Mouse (Mus musculus): Measurements from ENCODE around the gene Bglap2.
"Not testable (repeated sequence)": the region's sequence is repeated elsewhere in the genome, so short reads cannot be mapped to it uniquely, and the experiment has no call there.

Gene Bglap2

DNA sequence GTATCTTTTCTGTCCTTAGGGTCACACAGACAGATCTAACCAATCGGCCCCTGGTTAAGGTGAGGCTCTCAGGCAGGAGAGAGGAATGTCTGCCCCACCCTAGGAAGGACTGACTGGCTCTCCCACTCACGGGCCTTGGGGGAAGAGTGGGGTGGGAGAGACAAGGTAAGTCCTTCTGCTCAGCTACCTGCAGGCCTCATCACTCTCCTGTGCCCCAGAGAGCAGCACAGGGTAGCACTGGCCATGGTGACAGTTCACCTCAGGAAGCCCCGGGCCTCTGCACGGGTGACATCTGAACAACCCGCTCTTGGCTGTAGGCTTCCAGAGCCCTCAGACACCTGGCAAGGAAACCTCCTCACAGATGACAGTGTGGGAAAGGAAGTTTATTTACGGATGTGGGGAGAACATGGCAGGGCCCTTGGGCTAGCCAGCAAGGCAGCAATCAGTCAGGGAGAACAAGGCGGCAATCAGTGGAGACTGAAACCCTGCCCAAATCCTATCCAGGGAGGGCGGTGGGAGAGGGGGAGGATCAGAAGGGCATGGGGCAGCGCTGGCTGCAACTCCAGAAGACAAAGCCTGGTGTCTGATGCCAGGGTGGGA is 15.4 kb upstream of the Bglap2 start:
- DNase-seq (ENCODE audit: low spot score), result no peak

DNA sequence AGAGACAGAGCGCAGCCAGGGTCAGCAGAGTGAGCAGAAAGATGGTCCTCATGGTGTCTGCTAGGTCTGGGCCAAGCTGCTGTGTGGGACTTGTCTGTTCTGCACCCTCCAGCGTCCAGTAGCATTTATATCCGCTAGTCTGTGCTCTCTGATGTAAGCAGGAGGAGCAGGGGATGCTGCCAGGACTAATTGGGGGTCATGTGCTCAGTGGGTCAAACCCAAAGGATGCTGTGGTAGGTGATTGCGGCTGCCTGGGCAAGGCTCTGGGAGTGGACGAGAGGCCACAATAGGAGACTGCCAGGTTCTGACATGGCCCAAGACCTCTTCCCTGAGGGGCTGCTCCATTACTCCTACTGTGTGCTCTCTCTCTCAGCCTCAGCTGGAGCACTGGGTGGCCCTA is 5.9 kb upstream of the Bglap2 start, which contains the start of gene Bglap:
Gene Bglap, minus strand, starts transcription at position 101 of the 400 bp plus-strand sequence.
- no peak for DNase-seq (ENCODE audit: low spot score)

DNA sequence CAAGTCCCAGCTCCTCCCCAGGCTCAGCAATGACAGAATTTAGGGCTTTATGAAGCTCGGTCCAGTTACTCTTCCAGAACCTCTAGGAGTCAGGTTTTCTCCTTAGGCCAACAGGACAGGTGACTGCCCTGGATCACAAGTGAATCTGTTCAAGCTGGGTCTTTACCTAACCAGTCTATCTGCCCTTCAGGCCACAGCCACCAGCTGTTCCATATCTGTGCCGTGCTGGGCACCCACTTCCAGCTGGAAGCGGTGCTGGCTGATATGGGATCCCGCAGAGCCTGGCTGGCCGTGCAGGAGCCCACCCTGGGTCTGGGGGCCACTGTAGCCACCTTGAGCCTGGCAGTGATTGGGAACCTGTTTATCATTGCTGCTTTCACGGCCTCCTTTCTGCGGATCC is 3.9 kb upstream of the Bglap2 start:
- DNase-seq (ENCODE audit: low spot score), result not testable (repeated sequence)

DNA sequence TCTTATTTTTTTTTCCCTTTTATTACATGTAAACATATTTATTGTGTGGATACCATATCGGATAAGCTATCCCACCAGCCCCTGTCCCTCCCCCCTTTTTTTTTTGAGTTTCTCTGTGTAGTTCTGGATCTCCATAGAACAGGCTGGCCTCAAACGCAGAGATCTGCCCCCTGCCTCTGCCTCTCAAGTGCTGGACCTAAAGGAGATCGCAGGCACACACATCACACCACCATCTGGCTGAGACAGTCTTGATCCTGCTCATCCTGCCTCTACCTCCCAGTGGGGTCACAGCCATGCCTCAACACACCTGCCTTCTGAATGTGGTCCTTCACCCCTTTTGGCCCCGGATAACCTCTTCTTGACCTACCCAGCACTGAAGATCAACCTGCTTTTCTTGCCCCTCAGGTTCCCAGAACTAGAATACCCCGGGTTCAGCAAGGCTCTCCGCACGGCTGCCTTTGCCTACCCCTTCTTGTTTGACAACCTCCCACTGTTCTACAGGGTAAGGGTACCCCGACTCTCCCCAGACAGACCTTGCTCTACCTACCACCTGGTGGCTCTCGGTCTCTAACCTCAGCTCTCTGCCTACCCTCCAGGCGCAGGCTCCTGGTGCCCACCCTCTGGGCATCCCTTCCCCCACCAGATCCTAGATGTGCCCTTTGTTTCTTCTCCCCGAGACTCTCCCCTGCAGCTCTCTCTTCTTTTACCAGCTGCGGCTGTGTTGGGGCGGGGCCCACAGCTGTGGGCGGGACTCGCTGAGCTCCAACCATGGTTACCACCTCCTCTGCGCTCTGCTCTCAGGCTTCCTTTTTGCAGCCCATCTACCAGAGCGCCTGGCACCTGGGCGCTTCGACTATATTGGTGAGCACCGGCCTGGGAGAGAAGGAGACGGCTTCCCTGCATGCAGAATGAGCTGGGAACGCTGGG is 3.2 kb upstream of the Bglap2 start:
- not testable (repeated sequence) for DNase-seq (ENCODE audit: low spot score)

DNA sequence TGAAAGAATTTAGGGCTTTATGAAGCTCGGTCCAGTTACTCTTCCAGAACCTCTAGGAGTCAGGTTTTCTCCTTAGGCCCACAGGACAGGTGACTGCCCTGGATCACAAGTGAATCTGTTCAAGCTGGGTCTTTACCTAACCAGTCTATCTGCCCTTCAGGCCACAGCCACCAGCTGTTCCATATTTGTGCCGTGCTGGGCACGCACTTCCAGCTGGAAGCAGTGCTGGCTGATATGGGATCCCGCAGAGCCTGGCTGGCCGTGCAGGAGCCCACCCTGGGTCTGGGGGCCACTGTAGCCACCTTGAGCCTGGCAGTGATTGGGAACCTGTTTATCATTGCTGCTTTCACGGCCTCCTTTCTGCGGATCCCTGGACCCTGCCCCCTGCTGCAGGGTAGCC is 1.9 kb downstream of the Bglap2 start:
- DNase-seq (ENCODE audit: low spot score), result not testable (repeated sequence)

DNA sequence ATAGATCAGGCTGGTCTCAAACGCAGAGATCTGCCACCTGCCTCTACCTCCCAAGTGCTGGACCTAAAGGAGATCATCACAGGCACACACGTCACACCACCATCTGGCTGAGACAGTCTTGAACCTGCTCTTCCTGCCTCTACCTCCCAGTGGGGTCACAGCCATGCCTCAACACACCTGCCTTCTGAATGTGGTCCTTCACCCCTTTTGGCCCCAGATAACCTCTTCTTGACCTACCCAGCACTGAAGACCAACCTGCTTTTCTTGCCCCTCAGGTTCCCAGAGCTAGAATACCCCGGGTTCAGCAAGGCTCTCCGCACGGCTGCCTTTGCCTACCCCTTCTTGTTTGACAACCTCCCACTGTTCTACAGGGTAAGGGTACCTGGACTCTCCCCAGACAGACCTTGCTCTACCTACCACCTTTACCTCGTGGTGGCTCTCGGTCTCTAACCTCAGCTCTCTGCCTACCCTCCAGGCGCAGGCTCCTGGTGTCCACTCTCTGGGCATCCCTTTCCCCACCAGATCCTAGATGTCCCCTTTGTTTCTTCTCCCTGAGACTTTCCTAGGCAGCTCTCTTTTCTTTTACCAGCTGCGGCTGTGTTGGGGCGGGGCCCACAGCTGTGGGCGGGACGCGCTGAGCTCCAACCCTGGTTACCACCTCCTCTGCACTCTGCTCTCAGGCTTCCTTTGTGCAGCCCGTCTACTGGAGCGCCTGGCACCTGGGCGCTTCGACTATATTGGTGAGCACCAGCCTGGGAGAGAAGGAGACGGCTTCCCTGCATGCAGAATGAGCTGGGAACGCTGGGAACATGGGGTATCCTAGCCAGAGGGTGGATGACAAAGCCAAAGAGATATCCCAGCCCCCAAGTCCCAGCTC is 2.5 kb downstream of the Bglap2 start:
- DNase-seq (ENCODE audit: low spot score), result not testable (repeated sequence)

DNA sequence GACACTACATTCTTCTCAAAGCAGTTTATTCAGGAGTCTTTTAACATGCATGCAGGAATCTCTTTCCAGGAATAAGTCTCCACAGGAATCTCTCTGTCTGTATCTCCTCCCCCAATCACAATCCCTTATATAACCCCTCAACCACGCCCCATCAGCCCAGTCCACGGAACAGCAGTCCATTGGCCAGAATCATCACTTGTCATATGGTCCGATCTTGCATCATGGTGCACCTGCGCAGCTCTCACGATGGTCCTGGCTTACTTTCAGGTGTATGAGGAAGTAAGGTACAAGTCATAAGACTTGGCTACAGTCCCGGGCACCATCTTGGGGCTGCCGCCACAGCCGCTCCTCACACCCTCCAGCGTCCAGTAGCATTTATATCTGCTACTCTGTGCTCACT is 5.9 kb downstream of the Bglap2 start, which contains the start of gene Bglap3:
Gene Bglap3, minus strand, starts transcription at position 101 of the 400 bp plus-strand sequence.
- not testable (repeated sequence) for DNase-seq (ENCODE audit: low spot score)

DNA sequence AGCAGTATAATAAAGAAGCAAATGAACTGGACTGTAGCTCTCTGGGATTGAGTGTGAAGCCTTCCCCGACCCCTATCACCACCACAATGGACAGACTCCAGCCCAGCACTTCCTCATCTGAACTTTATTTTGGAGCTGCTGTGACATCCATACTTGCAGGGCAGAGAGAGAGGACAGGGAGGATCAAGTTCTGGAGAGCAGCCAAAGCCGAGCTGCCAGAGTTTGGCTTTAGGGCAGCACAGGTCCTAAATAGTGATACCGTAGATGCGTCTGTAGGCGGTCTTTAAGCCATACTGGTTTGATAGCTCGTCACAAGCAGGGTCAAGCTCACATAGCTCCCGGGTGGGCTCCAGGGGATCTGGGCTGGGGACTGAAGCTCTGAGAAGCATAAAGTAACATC is 10.0 kb downstream of the Bglap2 start:
- DNase-seq (ENCODE audit: low spot score), result not testable (repeated sequence)

DNA sequence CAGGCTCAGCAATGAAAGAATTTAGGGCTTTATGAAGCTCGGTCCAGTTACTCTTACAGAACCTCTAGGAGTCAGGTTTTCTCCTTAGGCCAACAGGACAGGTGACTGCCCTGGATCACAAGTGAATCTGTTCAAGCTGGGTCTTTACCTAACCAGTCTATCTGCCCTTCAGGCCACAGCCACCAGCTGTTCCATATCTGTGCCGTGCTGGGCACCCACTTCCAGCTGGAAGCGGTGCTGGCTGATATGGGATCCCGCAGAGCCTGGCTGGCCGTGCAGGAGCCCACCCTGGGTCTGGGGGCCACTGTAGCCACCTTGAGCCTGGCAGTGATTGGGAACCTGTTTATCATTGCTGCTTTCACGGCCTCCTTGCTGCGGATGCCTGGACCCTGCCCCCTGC is 11.0 kb downstream of the Bglap2 start:
- DNase-seq (ENCODE audit: low spot score), result not testable (repeated sequence)

DNA sequence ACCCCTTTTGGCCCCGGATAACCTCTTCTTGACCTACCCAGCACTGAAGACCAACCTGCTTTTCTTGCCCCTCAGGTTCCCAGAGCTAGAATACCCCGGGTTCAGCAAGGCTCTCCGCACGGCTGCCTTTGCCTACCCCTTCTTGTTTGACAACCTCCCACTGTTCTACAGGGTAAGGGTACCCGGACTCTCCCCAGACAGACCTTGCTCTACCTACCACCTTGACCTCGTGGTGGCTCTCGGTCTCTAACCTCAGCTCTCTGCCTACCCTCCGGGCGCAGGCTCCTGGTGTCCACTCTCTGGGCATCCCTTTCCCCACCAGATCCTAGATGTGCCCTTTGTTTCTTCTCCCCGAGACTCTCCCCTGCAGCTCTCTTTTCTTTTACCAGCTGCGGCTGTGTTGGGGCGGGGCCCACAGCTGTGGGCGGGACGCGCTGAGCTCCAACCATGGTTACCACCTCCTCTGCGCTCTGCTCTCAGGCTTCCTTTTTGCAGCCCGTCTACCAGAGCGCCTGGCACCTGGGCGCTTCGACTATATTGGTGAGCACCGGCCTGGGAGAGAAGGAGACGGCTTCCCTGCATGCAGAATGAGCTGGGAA is 11.6 kb downstream of the Bglap2 start:
- not testable (repeated sequence) for DNase-seq (ENCODE audit: low spot score)

DNA sequence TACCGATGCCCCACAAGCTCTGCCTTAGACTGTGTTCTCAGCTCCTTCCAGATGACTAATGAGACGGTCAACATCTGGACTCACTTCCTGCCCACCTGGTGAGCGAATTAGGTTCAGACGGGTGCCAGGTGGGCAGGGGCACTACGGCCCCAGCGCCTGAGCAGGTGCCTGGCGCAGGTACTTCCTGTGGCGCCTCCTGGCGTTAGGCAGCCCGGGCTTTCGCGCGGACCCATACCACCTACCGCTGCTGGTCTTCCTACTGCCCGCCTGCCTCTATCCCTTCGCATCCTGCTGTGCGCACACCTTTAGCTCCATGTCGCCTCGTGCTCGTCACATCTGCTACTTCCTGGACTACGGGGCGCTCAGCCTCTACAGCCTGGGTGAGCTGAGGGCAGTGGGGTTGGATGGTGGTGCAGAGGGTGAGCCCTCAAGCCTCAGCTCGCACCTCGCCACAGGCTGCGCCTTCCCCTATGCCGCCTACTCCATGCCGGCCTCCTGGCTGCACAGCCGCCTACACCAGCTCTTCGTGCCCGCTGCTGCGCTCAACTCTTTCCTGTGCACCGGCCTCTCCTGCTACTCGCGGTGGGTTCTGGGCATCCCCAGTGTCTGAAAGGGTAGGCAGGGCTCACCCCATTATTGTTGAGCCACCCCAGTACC is 12.7 kb downstream of the Bglap2 start:
- DNase-seq (ENCODE audit: low spot score), result no peak

DNA sequence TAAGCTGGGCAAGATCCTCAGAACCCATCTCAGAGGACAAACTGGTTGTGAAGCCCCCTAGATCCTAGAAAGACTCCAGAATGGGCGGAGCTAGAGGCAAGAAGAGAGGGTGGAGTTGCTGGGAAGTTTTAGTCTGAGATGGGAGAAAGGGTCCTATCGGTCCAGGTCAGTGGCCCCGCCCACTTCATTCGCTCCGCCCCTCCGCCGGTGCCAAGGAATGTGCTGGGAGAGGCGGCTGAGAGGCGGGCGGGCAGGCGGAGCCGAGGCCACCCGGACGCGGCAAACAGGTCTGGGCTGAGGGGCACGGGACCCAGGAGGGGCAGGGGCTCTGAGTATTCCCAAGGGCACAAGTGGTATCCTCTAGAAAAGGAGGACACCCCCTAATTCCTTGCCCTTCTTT is 14.2 kb downstream of the Bglap2 start, which contains the start of gene Paqr6:
Gene Paqr6, plus strand, starts transcription at position 248 of the 400 bp plus-strand sequence.
- no peak for DNase-seq (ENCODE audit: low spot score)

DNA sequence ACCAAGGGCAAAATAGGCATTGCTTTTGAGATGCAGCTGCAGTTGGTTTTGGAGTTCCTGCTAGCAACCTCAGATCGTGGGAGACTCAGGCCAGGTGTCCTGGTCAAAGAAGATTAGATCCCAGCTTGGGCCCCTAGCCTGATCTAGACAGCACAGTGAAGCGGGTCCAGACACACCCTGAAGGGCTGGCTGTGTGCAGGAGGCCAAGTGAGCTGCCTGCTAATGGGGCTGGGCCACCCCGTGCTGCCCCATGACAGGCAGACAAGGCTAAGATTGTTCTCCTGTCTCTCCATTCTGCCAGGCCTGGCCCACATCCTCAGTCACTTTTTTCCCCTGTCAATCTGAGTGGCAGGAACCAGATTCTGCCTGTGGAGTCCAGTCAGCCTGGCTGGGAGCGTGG is 14.8 kb downstream of the Bglap2 start:
- no peak for DNase-seq (ENCODE audit: low spot score)

DNA sequence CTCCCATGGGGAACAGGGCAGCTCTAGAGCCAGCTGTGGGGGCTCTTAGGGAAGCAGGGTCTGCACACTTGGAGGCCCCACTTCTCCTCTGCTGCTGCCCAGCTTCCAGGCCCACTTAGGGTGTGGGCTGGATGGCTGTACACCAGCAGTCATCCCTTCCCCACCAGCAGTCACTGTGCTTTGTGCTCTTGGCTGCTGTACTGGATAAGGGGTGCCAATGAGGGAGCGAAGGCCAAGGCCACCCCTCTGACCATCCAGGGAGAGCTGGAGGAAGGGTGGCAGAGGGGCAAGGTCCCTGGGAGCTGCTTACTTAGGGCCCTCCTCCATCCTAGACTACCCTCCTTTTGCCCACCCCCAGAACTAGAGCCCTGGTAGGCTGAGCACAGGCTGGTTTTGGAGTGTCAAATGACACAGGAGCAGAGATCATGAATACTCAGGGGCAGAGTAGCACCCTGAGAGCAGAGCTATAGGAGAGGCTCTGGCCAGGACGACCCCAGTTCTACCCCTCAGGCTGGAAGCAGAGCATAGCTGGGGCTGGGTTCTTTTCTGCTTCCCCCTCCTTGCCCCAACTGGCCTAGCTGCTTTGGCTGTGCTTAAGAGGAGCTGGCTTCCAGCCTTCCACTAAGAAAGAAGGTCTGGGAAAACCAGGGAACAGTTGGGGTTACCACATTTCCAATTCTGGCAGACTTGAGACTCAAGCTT is 16.7 kb downstream of the Bglap2 start:
- DNase-seq (ENCODE audit: low spot score), result no peak

DNA sequence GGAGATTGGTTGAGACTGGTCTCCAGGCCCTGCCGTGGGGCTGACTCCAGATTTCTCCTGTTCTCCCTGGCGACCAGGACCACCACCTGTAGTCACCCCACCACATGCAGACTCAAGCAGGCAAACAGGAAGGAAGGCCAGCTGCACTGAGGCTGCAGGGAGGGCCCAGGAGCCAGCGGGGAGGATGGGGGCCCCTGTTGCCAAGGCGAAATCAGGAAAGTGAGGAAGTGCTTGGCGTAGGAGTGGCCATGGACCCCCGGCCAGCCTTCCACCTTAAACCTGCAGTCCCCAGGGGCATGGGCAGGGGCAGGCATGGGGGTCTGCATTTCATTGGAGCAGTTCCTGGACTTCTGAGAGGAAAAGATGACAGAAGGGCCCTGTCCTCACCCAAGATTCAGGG is 17.4 kb downstream of the Bglap2 start:
- no peak for DNase-seq (ENCODE audit: low spot score)

DNA sequence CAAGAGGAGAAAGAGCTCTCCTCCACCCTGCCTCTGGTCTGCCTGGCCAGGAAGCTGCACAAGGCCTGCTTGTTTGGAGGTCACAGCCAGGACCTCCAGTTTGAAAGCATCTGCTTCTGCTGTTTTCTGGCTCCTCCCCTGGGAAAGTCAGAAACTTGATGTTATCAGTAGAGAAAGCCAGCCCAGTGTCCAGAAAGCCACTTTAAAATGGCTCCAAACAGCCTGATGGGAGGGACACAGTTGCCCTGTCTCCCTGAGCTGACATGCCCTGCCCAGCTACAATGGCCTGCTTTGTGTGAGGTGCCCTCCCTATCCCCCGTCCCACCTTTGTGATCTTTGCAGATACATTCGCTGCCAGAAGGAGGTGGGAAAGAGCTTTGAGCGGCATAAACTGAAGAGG is 18.5 kb downstream of the Bglap2 start:
- no peak for DNase-seq (ENCODE audit: low spot score)

DNA sequence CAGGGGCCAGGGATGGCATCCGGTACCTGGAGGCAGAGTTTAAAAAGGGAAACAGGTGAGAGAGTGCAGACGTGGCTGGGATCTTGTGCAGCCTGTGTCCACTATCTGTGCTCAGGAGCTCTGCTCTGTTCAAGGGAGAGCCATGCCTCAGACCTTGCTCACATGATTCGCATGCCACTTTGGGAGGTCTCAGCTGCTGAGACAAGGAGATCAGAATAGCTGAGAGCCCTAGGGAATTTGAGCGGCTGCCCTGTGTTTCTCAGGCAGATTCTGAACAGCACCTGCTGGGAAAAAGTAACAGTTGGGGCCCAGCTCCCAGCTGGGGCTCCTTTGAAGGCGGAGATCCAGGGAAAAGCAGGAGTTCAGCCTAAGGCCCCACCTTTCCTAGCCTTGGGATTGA is 18.9 kb downstream of the Bglap2 start:
- no peak for DNase-seq (ENCODE audit: low spot score)

DNA sequence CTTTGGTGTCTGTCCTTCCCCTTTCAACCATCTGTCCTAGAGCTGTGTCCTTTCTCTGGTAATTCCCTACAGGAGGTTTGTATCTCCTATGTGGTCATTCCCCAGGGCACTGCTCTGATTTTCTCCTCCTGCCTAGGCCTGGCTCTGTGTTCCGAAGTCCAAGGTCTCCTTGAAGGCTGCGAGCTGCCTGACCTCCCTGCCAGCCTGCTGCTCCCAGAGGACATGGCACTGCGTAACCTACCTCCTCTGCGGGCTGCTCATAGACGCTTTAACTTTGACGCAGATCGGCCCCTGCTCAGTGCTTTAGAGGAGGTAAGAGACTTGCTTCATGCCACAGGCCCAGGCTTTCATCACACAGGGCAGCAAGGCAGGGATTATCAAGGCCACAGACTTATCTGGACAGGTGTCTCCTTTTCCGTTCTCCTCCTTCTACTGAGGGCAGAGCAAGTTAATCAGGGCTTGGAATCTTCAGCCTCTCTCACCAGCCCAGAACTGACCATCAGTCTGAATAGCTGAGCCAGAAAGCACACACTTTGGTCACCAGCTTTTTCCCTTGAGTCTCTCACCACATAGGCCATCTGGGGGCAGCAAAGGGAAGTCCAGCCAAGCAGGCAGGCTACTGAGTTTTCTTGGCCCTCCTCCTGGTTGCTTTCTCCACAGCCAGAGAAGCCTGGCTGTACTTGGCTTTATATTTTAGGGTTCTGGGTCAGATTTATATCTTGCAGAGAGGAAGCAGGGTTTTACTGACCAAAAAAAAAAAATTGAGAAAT is 23.9 kb downstream of the Bglap2 start:
- no peak for DNase-seq (ENCODE audit: low spot score)

DNA sequence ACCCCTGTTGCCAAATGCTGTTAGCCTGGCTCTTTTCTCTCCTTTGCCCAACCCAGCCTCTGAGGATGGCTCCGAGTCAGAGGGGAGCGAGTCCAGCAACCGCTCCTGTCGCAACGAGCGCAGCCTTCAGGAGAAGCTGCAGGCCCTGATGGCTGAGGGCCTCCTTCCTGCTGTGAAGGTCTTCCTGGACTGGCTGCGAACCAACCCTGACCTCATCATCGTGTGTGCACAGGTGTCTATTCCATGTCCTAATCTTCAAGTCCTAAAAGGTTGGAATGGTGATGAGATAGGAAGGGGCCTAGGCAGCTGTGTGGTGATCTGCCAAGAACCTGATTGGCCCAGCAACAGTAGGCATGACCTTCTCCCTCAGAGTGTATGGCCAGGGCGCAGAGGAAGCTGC is 25.6 kb downstream of the Bglap2 start:
- DNase-seq (ENCODE audit: low spot score), result no peak

DNA sequence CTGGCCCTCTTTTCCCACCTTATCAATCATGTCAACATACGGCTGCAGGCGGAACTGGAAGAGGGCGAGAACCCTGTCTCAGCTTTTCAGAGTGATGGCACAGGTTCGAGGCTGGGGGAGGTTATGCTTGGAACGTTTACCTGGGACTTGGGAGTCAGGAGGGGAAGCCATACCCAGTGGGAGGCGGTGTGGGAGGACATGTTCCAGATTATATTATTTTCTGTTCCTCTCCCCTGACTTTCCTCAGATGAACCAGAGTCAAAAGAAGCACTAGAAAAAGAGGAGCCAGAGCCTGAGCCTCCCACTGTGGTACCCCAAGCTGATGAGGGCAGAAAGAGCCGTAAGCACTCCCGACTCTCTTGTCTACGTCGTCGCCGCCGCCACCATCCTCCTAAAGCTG is 27.8 kb downstream of the Bglap2 start:
- DNase-seq (ENCODE audit: low spot score), result no peak
